Mouse (Mus musculus): ENCODE results near the gene Rftn2.

DNA sequence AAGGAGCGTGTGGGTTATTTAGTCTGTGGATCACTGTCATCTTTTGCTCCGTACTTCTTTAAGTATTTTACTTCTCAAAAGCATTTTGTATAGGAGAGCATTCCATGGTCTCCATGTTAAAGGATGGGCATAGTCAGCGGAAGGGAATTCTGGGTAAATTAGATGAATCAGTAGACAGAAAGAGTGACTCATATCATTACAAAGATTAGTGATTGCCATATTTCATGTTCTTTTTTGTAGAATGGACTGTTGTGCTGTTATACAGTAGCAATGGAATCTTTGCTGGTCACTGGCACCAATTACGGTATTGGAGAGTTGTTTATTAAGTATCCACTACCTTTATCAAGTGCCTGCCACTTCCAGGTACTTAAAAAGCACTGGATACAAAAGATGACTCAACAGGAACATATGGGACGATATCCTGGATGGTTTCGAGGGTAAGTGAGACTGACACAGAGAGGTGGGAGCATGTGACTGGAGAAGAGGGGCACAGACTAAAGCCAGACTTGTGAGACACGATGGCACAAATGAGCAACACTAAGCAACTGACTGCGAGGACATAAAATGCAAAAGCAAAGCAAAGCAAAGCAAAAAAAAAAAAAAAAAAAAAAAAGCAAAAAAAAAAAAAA lies 1.8 kb upstream of the Rftn2 start:
- TF ChIP-seq ZNF384 (IDR thresholded peaks at IDR 0.05; ENCODE audit: low read depth, low read length) (no peak), ZC3H11A (IDR thresholded peaks at IDR 0.05; ENCODE audit: borderline replicate concordance, low read depth, low read length) (no peak)

Data from ES-E14 (cell line).